ENCODE assay signal across 11 mouse cellular contexts in genomic region chrX:107816726-107817125, GRCm38 (mm10). TPM values are rescaled to one million over a fixed set of nuclear protein-coding genes. Genes with fewer than 3 reads are reported as not detected.
A peak's percentile ranks its signal among the peaks of the same experiment; 100 is the strongest.
DNase-seq lines count a peak whose midpoint lies in the region; ATAC-seq and TF ChIP-seq lines count a peak whose summit lies in the region.
"Had no signal": no experiment of that assay in that cellular context is flagged by ENCODE, and none has a peak within 500 bp of the region (broad histone marks: within the 10 kb centered on the region; RNA-seq: fewer than 3 reads in every experiment).

No protein-coding gene starts in this region.

- H3K4me3 ChIP-seq in heart, embryonic 15.5 days: peak overlapping the region; percentile 71
- peak overlapping the region; percentile 81; the same call in 1 of the 2 replicates for H3K4me3 ChIP-seq in cortical plate, adult 2 months (ENCODE audit: insufficient read depth, low read length)
- peak overlapping the region; percentile 51; the same call in 1 of the 2 replicates for H3K4me3 ChIP-seq in intestine, embryonic 14.5 days (ENCODE audit: low read depth, low read length)
- no peak overlapping the region; the same call in 1 of the 2 replicates for H3K4me3 ChIP-seq in midbrain, embryonic 13.5 days (replicated peaks)

- WGBS in heart, embryonic 15.5 days: 73% methylated on average over 6 of the region's 6 CpGs
- 78% methylated on average over 6 of the region's 6 CpGs for WGBS in intestine, embryonic 14.5 days
- 84% methylated on average over 6 of the region's 6 CpGs for WGBS in midbrain, embryonic 13.5 days

- peak overlapping the region; percentile 54 for H3K4me2 ChIP-seq in heart, embryonic 15.5 days
- H3K4me2 ChIP-seq in intestine, embryonic 14.5 days (ENCODE audit: low read length): peak overlapping the region; percentile 52
- peak overlapping the region; percentile 55 for H3K4me2 ChIP-seq in midbrain, embryonic 13.5 days (replicated peaks)

- no peak for ATAC-seq in heart, embryonic 15.5 days (replicated peaks; ENCODE audit: insufficient number of reproducible peaks, insufficient read depth, low FRiP score, low read depth)
- no peak; the same call in 1 of the 2 replicates for ATAC-seq in intestine, embryonic 14.5 days (replicated peaks; ENCODE audit: low FRiP score, low TSS enrichment, low read depth)
- ATAC-seq in midbrain, embryonic 13.5 days: no peak

- DNase-seq in heart, postnatal 25 days (ENCODE audit: low spot score): no peak
- no peak for DNase-seq in intestine, embryonic 14.5 days (ENCODE audit: low spot score)
- no peak for DNase-seq in right cerebral cortex, postnatal 36 days (ENCODE audit: low spot score in 2 of 2)
- DNase-seq in adrenal gland, postnatal 36 days: no peak
- no peak for DNase-seq in embryo, embryonic 10 days (ENCODE audit: low spot score)

- no peaks in the 10 kb centered on the region for H3K9me3 ChIP-seq in heart, embryonic 15.5 days (replicated peaks)
- no peaks in the 10 kb centered on the region for H3K9me3 ChIP-seq in intestine, embryonic 14.5 days (ENCODE audit: control insufficient read depth, low read length)
- H3K9me3 ChIP-seq in midbrain, embryonic 13.5 days: no peaks in the 10 kb centered on the region

- TF ChIP-seq POLR2A in cortical plate, adult 2 months (IDR thresholded peaks at IDR 0.05; ENCODE audit: extremely low read depth, insufficient read depth, low read length): no peak

- no peaks in the 10 kb centered on the region for H3K4me1 ChIP-seq in heart, embryonic 15.5 days (replicated peaks)
- H3K4me1 ChIP-seq in cortical plate, adult 2 months (ENCODE audit: control insufficient read depth, insufficient read depth, low read length): no peaks in the 10 kb centered on the region
- H3K4me1 ChIP-seq in intestine, embryonic 14.5 days (replicated peaks; ENCODE audit: control insufficient read depth, insufficient read depth, low read length): no peaks in the 10 kb centered on the region
- H3K4me1 ChIP-seq in midbrain, embryonic 13.5 days (replicated peaks): no peaks in the 10 kb centered on the region

- no peak overlapping the region for H3K9ac ChIP-seq in heart, embryonic 15.5 days
- no peak overlapping the region for H3K9ac ChIP-seq in intestine, embryonic 14.5 days (ENCODE audit: low read length)
- no peak overlapping the region for H3K9ac ChIP-seq in midbrain, embryonic 13.5 days (replicated peaks)

- no peaks in the 10 kb centered on the region for H3K27me3 ChIP-seq in heart, embryonic 15.5 days
- H3K27me3 ChIP-seq in intestine, embryonic 14.5 days (replicated peaks; ENCODE audit: control insufficient read depth, insufficient read depth, low read length): no peaks in the 10 kb centered on the region
- H3K27me3 ChIP-seq in midbrain, embryonic 13.5 days: no peaks in the 10 kb centered on the region

- H3K36me3 ChIP-seq in heart, embryonic 15.5 days: no peaks in the 10 kb centered on the region
- no peaks in the 10 kb centered on the region for H3K36me3 ChIP-seq in intestine, embryonic 14.5 days (ENCODE audit: control insufficient read depth, insufficient read depth, low read length)
- no peaks in the 10 kb centered on the region for H3K36me3 ChIP-seq in midbrain, embryonic 13.5 days

- TF ChIP-seq CTCF in cortical plate, adult 2 months (IDR thresholded peaks at IDR 0.05; ENCODE audit: extremely low read depth, insufficient read depth, low read length): no peak

- H3K27ac ChIP-seq in heart, embryonic 15.5 days: no peak overlapping the region
- no peak overlapping the region for H3K27ac ChIP-seq in cortical plate, adult 2 months (ENCODE audit: insufficient read depth, low read length)
- H3K27ac ChIP-seq in intestine, embryonic 14.5 days (ENCODE audit: low read depth): no peak overlapping the region
- H3K27ac ChIP-seq in midbrain, embryonic 13.5 days: no peak overlapping the region

- intact Hi-C loops in heart, postnatal 25 days (cut with DNase I): loop anchor here (2.0 kb wide), 1 partner anchor 722 kb away; no protein-coding TSS in a partner anchor

RNA-seq across cellular contexts. Expression of gene 2610002M06Rik, which starts 0.6 kb away (rescaled TPM):
- polyA plus RNA-seq in heart, embryonic 15.5 days (2015; fragmentation: Nextera tagmentation; extraction: Ambion mirVana): 10.9 and 12.9 TPM in 2 replicates
- total RNA-seq in heart, postnatal 25 days (2021): 1 to 10 TPM; 4.9 to 5.6 TPM
- 19.7 and 20.4 TPM in 2 replicates for polyA plus RNA-seq in cortical plate, adult 2 months (2012; rRNA removed)
- polyA plus RNA-seq in intestine, embryonic 14.5 days (2014; fragmentation: Nextera tagmentation; extraction: Ambion mirVana): 13.5 and 14.4 TPM in 2 replicates
- 12.2 and 13.2 TPM in 2 replicates for polyA plus RNA-seq in midbrain, embryonic 13.5 days (2015; fragmentation: Nextera tagmentation; extraction: Ambion mirVana)
- 10 to 100 TPM; 10.1 to 12.3 TPM for total RNA-seq in adrenal gland, postnatal 36 days (2021)

RNA-seq across cellular contexts. Expression of gene Tent5d, which starts 24.3 kb away (rescaled TPM):
- 1.2 and 1.4 TPM in 2 replicates for polyA plus RNA-seq in heart, embryonic 15.5 days (2015; fragmentation: Nextera tagmentation; extraction: Ambion mirVana)
- total RNA-seq in heart, postnatal 25 days (2021): not detected
- polyA plus RNA-seq in cortical plate, adult 2 months (2012; rRNA removed): not detected in 2 replicates
- polyA plus RNA-seq in intestine, embryonic 14.5 days (2014; fragmentation: Nextera tagmentation; extraction: Ambion mirVana): 0.40 TPM in 1 of 2 replicates, not detected in the other
- polyA plus RNA-seq in midbrain, embryonic 13.5 days (2015; fragmentation: Nextera tagmentation; extraction: Ambion mirVana): 0.34 TPM in 1 of 2 replicates, not detected in the other
- total RNA-seq in adrenal gland, postnatal 36 days (2021): not detected
- total RNA-seq: common myeloid progenitor, adult 5-6 weeks; hematopoietic stem cell, adult 5-6 weeks had no signal
- polyA plus RNA-seq: urinary bladder, adult 2 months had no signal
